Mouse (Mus musculus) adrenal gland (tissue): Measurements from ENCODE around the gene Cbln3.

ENCODE experiments used
- intact Hi-C: fragments of 180-260 bp; cut with DNase I; formaldehyde crosslinking; loops from one replicate; pipeline ENCODE4 v1.15.1; 2025

Cbln3 gene

GRCm38 (mm10) chr14:55880982-55881381 is 3.2 kb downstream of the Cbln3 start:
- intact Hi-C loops = no loop called here

DNA sequence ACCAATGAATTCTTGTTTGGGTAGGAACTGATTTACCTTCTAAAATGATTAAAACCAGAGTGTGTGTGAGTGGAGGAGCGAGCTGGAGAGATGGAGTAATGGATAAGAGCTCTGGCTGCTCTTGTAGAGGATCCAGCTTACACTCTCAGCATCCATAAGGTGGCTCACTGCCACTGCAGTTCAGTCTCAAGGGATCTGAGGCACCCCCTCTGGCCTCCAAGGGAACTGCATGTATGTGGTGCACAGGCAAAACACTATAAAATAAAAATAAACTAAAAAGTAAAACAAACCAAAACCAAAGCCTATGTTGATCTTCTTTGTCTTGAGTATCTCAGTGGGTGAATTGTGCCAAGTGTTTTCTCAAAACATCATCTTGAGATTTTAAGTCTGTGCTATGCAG is 4.6 kb downstream of the Cbln3 start:
- intact Hi-C loops = loop anchor here (2.0 kb wide), 1 partner anchor 39 kb away; no protein-coding TSS in a partner anchor

DNA sequence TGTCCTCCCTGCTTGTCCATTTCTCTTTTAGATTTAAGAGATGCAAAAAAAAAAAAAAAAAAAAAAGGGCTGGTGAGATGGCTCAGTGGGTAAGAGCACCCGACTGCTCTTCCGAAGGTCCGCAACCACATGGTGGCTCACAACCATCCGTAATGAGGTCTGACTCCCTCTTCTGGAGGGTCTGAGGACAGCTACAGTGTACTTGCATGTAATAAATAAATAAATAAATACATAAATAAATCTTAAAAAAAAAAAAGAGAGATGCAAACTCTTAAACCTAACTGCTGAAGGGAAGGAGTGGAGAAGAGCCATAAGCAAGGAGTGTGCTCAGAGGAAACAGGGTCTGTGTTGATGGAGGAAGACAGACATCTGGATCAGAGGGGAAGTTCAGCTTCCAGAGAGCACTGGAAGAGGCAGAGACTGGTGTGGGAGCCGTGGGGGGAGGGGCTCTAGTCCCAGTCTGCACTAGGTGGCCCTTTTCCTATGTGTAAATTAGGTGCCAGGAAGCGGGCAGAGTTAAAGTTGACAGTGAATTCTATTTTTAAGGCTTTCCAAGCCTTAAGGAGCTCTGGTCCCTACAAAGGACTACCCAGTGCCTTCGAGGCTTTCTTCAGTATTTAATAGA is 5.8 kb downstream of the Cbln3 start:
- intact Hi-C loops = loop anchor here (2.0 kb wide), 1 partner anchor 40 kb away; no protein-coding TSS in a partner anchor

DNA sequence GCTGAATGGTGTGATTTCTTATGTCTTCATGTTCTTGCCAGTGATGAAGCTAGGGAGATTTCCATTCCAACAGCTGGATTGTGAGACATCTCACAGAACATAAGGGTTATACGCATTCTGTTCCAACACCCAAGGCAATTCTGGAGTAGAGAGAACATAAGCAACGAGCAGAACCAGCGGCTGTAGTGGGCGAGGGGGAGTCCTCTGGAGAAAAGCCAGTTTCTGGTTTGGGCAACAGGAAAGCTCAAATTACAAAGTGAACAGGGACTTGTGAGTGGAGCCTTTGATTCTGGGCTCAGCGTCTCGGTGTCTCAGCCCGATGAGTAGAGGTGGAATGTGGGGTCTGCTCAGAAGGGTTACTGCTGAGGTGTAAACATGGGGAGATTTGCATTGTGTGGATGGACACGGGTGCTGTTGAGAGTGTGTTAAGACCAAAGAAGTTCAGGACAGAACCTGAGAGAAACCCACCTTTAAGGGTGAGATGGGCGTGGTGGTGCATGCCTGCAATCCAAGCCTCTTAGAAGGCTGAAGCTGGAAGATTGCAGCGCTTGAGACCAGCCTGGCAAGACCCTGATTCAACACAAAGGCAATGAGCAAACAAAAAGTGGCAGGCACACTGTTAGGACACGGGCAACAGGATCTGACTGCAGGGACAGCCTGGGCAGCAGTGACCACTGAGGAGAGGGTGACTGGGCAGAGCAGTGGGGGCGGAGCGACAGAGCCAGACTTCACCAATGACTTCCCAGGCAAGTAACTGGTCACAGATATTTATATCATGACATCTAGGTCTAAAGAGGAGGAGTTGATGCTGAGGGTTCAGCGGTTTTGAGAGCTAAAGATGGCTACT is 6.5 kb downstream of the Cbln3 start:
- intact Hi-C loops = loop anchor here (2.0 kb wide), 1 partner anchor 41 kb away; no protein-coding TSS in a partner anchor

GRCm38 (mm10) chr14:55873714-55874683 is 10.2 kb downstream of the Cbln3 start:
- intact Hi-C loops = no loop called here

DNA sequence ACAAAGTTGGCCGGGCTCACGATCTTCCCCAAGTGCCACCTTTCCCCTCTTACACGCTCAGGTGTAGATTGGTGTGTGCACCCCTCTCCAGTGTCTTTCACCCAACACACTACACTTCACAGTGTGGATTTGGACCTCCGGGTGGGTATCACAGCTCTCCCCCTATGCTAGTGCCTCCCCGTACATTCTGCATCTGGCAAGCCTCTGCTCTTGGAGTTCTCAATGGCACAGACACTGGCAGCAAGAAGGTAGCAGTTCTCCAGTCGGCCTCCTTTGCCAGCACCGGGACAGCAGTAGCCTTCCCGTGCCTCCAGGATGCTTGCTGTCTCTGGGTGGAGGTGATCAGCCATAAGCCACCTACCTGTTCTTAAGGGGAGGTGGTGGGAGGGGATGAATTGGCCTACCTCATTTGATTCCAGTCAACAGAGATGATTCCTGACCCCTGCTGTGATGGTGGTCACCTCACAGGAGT is 10.9 kb downstream of the Cbln3 start:
- intact Hi-C loops = no loop called here

DNA sequence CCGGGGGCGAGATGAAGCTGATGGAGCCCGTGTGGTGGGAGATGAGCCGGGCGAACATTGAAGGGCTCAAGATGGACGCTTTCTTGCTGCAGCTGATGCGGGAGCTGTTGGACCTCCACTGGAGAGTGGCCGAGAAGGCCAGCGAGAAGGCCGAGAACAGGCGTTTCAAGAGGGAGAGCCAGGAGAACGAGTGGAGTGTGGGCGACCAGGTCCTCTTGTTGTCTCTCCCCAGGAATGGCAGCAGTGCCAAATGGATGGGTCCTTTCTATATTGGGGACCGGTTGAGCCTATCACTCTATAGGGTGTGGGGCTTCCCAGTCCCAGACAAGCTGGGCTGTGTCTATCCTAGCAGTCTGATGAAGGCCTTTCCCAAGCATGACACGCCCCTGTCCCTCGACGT is 11.6 kb downstream of the Cbln3 start:
- intact Hi-C loops = no loop called here

- intact Hi-C loops = no loop called here
Measured at GRCm38 (mm10) chr14:55872039-55872438, 12.2 kb downstream of the Cbln3 start.

DNA sequence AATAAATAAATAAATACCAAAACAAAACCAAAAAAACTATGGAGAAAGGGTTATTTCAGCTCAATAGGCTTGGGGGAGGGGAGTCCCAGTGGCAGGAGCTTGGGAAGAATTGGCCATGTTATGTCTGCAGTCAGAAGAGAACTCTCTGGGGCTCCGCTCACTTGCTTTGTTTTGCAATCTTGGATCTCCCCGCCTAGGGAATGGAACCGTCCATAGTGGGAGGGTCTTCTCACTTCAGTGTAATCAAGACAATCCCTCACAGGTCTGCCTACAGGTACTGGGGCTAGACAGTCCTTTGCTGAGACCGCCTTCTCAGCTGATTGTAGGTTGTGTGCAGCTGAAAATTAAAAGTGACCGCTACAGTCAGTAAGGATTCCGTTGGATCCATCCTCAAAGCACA is 14.7 kb downstream of the Cbln3 start:
- intact Hi-C loops = no loop called here

DNA sequence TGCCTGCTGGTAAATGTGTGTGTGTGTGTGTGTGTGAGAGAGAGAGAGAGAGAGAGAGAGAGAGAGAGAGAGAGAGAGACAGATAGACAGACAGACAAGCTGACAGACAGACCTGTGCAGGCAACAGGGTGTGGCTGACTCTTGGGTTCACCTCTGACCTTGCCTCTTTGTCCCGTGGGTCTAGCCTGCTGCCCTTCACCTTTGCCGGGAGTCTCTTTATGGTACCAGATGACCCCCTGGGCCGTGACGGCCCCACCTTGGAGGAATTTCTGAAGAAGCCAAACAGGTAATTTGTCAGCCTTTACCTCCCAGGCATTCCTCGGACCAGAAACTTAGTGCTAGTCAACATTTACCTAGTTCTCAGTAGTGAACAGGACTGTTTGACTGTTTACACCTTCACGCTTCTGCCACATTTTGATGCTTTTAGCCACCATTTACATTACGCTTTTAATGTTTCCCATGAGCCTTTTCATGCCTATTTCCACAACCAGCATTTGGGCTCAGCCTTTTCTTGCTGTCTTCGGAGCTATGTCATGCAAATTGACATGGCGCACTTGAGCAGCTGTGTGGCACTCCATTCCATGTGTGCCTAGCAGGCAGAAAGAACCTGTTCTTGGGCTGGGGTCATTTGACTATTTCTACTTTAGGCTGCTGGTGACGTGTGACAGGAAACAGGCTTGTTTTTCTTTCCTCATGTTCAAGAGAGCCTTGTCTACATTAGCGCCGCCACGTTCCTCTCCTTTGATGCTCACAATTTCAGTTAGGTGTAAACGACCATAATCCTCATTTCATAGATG is 15.8 kb downstream of the Cbln3 start:
- intact Hi-C loops = no loop called here

- intact Hi-C loops = no loop called here
Measured at GRCm38 (mm10) chr14:55866962-55867361, 17.2 kb downstream of the Cbln3 start.

DNA sequence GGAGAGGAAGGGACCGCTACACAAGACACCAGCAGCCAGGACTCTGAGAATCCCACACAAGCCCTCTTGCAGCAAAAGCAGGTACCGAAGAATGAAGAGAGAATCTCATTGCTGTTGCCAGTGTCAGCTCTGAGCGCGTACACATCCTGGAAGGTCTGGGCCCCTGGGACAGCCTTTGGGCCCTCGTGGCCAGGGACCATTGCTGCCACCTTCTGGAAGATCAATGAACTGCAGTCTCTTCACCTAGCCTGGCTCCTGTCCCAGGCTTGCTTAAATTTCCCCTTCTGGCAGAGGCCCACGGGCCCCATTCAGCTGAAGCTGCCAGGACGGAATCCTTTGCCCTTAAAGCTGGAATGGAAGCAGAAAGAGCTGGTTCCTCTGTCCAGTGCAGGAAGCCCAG is 20.4 kb downstream of the Cbln3 start:
- intact Hi-C loops = loop anchor here (1.0 to 5.0 kb wide), 2 partner anchors 41 to 81 kb away; partner anchors contain the start of gene Adcy4

- intact Hi-C loops = loop anchor here (5.0 kb wide), 1 partner anchor 81 kb away; the partner anchor contains the start of gene Adcy4
Measured at GRCm38 (mm10) chr14:55862970-55863369, 21.2 kb downstream of the Cbln3 start.

DNA sequence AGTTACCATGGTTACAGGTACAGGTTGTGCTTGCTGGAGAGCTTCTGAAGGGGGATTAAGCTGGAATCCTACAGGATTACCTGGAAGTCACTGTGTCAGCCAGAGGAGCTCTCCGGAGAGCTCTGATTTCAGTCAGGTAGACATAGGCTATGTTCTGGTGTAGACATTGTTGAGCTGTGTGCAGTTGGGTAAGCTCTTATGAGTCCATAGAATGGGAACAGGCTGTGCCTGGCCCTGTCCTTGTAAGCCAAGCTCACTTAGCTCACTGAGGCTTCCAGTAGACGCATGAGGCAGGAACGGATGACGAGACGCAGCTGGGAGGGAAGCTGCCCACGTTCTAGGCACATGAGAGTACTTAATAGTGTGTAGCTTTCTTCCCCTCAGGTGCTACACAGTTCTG is 22.0 kb downstream of the Cbln3 start:
- intact Hi-C loops = loop anchor here (5.0 kb wide), 1 partner anchor 80 kb away; the partner anchor contains the start of gene Adcy4

- intact Hi-C loops = no loop called here
Measured at GRCm38 (mm10) chr14:55857588-55857987, 26.6 kb downstream of the Cbln3 start.

GRCm38 (mm10) chr14:55855101-55855561 is 29.1 kb downstream of the Cbln3 start:
- intact Hi-C loops = no loop called here

- intact Hi-C loops = no loop called here
Measured at GRCm38 (mm10) chr14:55854406-55855100, 29.6 kb downstream of the Cbln3 start.

DNA sequence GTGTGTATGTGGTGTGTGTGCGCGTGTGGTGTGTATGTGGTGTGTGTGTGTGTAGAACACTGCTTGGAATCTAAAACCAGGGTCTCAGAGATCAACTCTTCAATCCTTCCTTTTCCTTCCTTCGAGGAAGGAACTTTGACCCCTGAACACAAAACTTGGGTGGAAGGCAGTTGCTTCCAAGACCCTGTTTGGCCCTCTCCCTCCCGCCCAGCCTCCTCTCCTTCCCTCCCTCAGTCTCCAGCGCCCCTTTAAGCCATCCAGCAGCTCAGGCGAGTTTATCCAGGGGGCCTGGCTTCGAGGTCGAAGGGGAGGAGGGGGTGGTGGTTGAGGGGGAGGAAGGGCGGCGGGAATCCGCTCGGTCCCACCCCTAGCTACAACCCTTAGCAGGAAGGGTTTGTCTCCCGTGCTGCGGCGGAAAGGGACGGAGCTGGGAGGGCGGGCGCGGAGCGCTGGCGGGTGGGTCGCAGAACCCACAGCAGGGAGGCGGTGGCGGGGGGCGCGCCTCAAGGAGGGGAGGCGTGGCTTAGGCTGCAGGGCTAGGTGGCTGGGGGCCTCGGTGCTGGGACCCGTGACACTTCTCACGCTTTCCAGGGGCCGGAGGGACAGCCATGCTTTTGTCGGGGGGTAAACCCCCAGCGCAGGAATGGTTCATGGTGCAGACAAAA is 30.4 kb downstream of the Cbln3 start, which contains the start of gene Nynrin:
TSS of gene Nynrin (plus strand) at position 390 of the 665 bp plus-strand sequence.
- intact Hi-C loops = no loop called here
